Mouse (Mus musculus): ENCODE results near the gene 2310039H08Rik.

2310039H08Rik gene

DNA sequence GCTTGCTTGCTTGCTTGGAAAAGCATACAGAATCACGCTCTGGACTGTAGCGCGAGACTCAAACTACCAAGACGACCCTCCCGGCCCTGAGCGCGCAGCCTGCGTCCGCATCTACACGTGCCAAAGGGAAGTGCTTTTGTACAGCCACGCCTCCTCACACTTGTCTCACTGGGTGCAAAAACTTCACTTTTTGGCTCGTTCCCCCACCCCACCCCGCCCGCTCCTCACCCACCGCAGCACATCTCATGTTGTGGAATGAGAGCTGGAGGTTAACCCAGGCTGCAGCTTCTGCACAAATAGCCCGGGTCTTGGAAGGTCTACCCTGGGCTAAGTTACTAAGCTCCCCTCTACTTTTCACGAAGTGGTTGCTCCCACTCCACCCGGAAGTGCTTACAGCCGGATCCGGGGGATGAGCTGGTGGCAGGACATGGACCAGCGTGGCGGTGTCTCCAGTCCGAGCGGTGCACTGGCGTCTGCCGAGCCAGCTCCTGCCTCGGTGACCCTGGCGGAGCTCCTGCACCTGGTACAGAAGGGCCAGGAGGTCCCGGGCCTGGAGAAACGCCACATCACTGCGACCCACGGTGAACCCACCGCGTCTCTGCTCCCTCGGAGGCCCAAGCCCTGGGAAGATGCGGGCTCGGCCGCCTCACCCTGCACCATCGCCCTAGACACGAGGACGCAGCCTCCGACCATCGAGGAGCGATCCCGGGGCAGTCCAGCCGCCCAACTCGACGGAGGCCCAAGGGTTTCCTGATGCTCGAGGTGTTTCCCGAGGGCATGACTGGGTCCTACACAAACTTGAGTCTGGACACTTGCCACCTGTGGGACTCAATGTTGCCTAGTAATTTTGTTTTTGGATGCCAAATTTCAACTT lies at the start of gene 2310039H08Rik:
TSS of gene 2310039H08Rik (plus strand) at position 232 of the 874 bp plus-strand sequence.
- peak; percentile 84 for DNase-seq

DNA sequence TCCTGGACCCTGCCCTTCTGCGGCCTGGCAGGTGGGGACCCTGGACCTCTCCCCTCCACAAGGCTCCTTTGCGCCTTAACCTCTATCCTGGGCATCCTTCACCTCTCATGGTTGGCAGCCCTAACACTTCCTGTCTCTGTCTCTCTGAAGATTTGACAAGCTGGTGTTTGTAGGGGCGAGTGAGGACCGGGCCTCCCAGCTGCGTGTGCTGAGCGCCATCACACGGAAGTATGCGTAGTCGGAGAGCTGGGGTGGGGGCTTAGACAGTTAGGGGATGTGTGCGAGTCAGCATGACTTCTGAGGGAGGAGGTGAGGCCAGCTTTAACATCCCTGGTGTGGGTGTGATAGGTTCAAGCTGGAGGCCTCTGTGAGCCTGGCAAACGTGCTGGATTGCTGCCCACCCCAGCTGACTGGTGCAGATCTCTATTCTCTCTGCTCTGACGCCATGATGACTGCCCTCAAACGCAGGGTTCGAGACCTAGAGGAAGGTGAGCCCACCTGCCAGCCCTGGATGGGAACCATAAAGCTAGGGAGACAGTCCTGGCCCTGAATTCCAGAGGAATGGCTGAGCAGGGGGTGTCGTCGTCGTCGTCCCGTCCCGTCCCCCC lies 47.9 kb upstream of the 2310039H08Rik start:
- DNase-seq = no peak

DNA sequence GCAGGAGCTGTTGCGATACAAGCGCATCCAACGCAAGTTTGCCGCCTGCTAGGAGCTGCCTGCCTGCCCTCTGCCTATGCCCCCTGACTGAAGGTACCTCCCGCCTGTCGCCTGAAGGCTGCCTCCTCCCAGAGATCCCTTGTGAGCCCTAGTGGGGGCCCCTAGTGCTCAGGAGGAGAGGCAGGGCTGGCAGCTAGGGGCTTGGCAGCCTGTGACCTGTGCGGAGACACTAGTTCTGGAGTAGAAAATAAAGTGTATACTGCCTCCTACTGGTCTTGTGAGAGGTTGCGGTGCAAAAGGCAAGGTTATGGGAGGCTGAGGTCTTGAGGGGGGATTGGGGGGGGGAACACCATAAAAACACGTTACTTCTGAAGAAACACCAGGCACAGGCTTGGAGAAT lies 47.2 kb upstream of the 2310039H08Rik start:
- DNase-seq = peak; percentile 64

DNA sequence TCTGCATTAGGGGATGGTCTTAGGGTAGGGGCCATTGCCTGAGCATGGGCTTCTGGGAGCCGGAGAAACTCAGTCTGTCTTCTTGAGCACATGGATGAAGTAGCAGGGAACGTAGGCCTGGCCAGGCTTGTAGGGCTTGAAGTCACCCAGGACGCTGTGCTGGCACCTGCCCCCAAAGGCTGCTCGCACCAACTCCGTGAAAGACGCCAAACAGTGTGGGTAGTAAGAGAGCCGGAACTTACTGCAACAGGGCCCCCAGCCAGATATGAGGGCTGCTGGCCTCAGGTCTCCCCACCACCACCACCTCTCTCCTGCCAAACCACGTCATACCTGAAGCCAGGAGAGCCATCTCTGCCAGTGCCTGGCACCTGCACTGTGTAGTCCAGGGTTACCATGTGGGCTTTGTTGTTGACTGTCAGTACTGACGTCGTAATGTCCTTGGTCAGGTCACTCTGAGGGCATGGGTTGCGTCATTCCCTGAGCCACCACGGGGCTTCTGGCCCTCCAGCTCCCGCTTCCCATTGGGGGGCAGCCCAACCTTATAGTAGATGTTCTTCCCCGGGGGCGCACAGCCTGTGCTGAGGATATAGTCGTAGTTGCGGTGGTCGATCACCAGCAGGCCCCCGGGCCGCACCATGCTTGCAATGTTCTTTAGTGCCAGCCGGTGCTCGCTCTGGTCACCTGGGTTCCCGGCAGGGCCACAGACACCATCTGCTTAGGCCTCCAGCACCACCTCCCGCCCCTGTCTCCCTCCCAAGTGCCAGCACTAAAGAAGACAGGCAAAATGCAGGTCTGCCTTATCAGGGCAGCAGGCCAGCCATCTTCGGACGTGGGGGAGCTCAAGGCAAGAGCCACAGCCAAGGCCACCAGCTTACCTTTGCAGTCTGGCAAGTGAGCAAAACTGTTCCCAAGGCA lies 46.4 kb upstream of the 2310039H08Rik start:
- no peak for DNase-seq

- DNase-seq = no peak
Measured at GRCm38 (mm10) chr17:46727271-46727670, 45.2 kb upstream of the 2310039H08Rik start.

- peak; percentile 38 for DNase-seq
Measured at GRCm38 (mm10) chr17:46728021-46728420, 44.4 kb upstream of the 2310039H08Rik start.

- DNase-seq = no peak
Measured at GRCm38 (mm10) chr17:46728496-46728895, 43.9 kb upstream of the 2310039H08Rik start.

- no peak for DNase-seq
Measured at GRCm38 (mm10) chr17:46728904-46729318, 43.5 kb upstream of the 2310039H08Rik start, which contains the start of gene Gnmt. Gene Gnmt, minus strand, starts transcription at chr17:46729168.

DNA sequence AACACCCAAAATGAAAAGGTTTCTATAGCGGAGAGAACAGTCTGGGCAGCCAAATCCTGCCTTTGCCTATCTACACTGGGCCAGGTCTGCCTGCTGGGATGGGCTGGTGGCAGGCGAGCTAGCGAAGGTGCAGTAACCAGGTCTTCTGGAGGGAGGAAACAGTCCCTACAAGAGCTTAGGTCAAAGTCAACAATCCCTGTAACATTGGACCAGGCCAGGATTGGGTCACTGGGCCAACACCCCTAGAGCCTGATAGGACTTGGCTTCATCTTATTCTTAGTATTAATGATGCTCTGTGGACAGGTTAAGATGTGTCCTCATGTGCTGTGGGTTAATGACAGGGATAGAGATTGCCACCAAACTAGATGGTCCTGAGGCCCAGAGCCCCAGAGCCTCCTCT lies 38.4 kb upstream of the 2310039H08Rik start:
- DNase-seq = no peak

GRCm38 (mm10) chr17:46735287-46735686 lies 37.1 kb upstream of the 2310039H08Rik start:
- no peak for DNase-seq

GRCm38 (mm10) chr17:46736160-46736559 lies 36.3 kb upstream of the 2310039H08Rik start:
- peak; percentile 53 for DNase-seq

GRCm38 (mm10) chr17:46741305-46741704 lies 31.1 kb upstream of the 2310039H08Rik start:
- no peak for DNase-seq

DNA sequence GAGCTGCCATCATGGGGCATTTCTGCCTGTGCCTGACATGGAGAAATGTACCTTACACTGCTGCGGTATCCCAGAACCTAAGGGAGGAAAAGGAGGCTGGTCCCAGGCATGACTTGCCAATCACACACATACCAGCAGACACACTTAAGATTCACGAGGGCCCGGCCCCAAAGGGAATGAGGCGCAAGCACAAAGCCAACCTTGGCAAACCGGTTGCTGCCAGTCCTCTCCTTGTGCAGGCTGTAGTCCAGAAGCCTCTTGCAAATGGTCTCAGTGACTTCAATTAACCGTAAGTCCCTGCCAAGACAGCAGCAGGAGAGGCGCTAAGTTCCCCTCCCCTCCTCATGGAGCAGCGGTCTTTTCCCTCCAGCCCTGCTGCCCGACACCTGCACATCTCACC lies 29.4 kb upstream of the 2310039H08Rik start:
- no peak for DNase-seq

GRCm38 (mm10) chr17:46745506-46745905 lies 26.9 kb upstream of the 2310039H08Rik start:
- DNase-seq = no peak

GRCm38 (mm10) chr17:46747234-46747633 lies 25.2 kb upstream of the 2310039H08Rik start:
- DNase-seq = no peak

DNA sequence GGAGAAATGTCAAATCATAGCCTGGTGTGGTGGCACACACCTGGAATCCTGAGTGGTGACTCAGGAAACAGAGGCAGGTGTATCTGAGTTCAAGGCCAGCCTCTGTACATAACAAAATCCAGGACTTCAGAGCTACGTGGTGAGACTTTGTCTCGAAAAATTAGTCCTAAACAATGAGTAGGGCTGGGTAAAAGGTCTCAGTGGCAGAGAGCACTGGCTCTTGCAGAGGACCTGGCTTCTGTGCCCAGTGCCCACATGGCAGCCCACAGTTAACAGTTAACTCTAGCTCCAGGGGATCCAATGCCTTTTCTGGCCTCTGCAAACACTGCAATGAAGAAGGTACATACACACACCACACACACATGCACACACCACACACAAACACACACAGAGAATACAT lies 24.6 kb upstream of the 2310039H08Rik start:
- DNase-seq = no peak

GRCm38 (mm10) chr17:46749282-46749681 lies 23.2 kb upstream of the 2310039H08Rik start:
- DNase-seq = no peak

- DNase-seq = no peak
Measured at GRCm38 (mm10) chr17:46750580-46750979, 21.9 kb upstream of the 2310039H08Rik start.

DNA sequence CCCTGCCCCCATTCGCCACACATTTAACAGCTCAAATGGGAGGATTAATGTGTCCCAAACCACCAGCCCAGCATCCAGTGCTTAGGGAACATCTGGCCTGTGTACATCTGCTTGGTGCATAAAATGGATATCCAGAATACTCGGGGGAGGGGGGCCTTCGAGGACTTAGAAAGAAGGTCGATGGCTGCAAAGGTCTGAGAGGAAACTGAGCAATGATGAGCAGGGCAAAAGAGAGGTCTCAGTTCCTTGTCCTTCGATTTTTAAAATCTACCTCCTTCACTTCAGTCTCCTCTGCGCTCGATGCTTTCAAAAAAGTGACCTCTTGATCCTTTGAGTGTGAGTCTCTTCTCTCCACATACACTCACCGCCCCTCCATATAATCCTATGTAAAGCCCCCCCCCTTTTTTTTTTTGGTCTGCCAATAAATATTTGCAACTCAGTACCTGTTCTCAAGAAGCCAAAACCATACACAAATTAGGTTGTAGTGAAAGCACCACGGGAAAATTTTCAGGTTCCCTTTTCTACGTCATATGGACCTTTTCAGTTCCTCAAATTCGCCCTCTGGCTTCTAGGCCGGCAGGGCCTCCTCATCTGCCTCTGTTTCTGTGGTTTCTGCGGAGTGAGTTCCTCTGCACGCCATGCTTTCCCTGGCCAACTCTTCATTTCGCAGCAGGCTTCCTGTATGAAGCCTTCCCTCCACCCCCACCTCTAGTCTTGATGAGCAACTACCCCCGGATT lies 21.2 kb upstream of the 2310039H08Rik start:
- no peak for DNase-seq

- peak; percentile 96 for DNase-seq
Measured at GRCm38 (mm10) chr17:46751794-46752556, 20.5 kb upstream of the 2310039H08Rik start, which contains the start of gene Cnpy3. Gene Cnpy3, minus strand, starts transcription at chr17:46752214.

GRCm38 (mm10) chr17:46758753-46759152 lies 13.7 kb upstream of the 2310039H08Rik start:
- no peak for DNase-seq

All from thymus, postnatal 25 days (tissue).